Mouse (Mus musculus) neutrophil, adult 83 days (primary cell): Measurements from ENCODE around the gene Cyp21a1. TPM values are rescaled to one million over a fixed set of nuclear protein-coding genes. Genes with fewer than 3 reads are reported as not detected.

Experiments used
- total RNA-seq, 2 experiments: library from RNA; stranded (reverse); gene quantifications; one replicate each; pipeline ENCODE4 v1.2.4; 2023

Gene Cyp21a1
- not detected for total RNA-seq

DNA sequence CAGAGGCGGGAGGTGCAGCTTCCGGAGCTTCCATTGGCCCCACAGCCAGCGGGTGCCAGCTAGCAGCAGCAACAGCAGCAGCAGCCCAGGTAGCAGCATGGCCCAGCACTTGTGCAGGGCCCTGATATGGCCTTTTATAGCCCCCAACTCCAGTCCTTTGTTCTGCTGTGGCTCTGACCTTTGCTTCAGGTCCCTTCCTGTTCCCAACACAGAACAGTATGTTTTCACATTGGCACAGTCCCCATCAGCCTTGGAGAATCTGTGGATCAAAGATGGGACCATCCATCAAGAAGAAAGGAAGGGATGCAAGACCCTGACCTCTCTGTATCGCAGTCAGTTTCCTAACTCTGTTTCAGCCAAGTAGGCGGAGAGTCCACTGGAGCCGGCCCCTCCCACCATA, at the start of gene Cyp21a1:
Gene Cyp21a1 (minus strand): TSS at position 261 of the 400 bp plus-strand sequence.

DNA sequence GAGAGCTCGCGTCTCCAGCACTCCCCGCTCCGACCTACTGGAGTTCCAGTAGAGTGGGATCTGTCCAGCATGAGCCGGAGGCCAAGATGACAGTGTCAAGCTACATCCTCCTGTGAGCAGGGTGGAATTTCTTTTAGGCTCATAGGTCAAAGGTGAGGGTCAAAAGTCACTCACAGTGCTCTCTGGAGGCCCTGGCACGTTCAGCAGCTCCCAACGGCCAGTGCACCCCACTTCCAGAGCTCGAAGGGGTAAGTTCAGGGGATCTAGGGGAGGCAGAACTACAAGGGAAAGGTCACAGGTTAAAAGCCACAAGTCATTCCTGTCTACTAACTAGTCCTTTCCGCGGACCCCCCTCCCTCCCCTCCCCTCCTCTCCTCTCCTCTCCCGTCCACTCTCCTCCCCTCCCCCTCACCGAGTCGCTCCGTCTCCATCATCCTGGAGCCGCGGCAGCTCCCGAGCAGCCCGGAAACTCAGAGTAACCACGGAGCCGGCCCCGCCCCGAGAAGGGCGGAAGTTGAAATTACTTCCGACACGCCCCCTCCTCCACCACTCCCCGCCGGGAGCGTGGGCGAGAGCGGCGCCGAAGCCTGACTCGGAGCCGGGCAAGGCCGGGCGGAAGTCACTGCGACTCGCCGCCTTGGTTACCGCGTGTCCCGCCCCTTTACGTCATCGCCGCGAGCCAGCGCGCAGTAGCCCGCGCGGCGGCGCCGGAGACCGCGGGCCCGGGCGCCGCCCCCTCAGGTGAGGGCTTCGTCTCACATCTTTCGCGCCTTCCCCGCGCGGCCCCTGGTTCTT, 45.6 kb upstream of the Cyp21a1 start, which contains the start of the genes Skiv2l and Nelfe:
Gene Skiv2l (minus strand): TSS at position 489 of the 795 bp plus-strand sequence.
Gene Nelfe (plus strand): TSS at position 670 of the 795 bp plus-strand sequence.

DNA sequence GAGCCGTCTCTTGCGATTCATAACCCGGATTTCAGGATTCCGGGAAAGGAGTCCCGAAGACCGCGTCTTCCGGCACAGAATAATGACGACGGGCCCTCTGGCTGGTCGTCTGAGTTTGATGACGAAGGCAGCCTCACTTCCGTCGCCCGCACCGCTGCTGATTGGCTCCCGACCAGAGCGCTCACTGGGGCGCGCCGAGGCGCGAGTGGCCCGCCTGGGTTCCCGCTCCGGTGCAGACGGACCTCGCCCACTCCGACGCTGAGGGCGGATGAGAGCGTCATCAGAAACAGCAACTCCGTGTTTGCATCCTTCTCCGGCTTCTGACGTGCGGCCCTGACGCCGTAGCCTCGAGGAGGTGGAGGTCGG, 32.5 kb upstream of the Cyp21a1 start, which contains the start of the genes Stk19 and Dxo:
Gene Stk19 (minus strand): TSS at position 90 of the 366 bp plus-strand sequence.
Gene Dxo (plus strand): TSS at position 164 of the 366 bp plus-strand sequence.

Other genes with a start within 250 kb of the Cyp21a1 start
- 1 to 10 TPM; 1.0 to 1.5 TPM for gene Notch4, start 240.3 kb downstream of the Cyp21a1 start, total RNA-seq
- gene Gpsm3, start 214.8 kb downstream of the Cyp21a1 start, total RNA-seq: 100 to 1,000 TPM; 376 to 393 TPM
- 10 to 100 TPM; 94.8 to 99.9 TPM for gene Pbx2, start 213.3 kb downstream of the Cyp21a1 start, total RNA-seq
- gene Ager, start 206.7 kb downstream of the Cyp21a1 start, total RNA-seq: 1 to 10 TPM; 5.8 to 7.0 TPM
- 10 to 100 TPM; 38.2 to 39.0 TPM for gene Rnf5, start 200.9 kb downstream of the Cyp21a1 start, total RNA-seq
- 10 to 100 TPM; 55.4 to 56.5 TPM for gene Agpat1, start 200.3 kb downstream of the Cyp21a1 start, total RNA-seq
- 1 to 10 TPM; 5.0 to 5.5 TPM for gene Egfl8, start 188.6 kb downstream of the Cyp21a1 start, total RNA-seq
- gene Ppt2, start 176.1 kb downstream of the Cyp21a1 start, total RNA-seq: 10 to 100 TPM; 42.1 to 43.5 TPM
- gene Prrt1, start 175.0 kb downstream of the Cyp21a1 start, total RNA-seq: not detected
- gene Fkbpl, start 159.8 kb downstream of the Cyp21a1 start, total RNA-seq: 10 to 100 TPM; 13.6 to 18.7 TPM
- gene Atf6b, start 157.4 kb downstream of the Cyp21a1 start, total RNA-seq: 10 to 100 TPM; 59.5 to 60.4 TPM
- gene Tnxb, start 134.0 kb downstream of the Cyp21a1 start, total RNA-seq: under 1 TPM; 0.04 to 0.07 TPM
- gene C4b, start 60.7 kb downstream of the Cyp21a1 start, total RNA-seq: under 1 TPM; 0.29 to 0.59 TPM
- gene Stk19, start 32.4 kb upstream of the Cyp21a1 start, total RNA-seq: 10 to 100 TPM; 34.1 to 39.4 TPM
- gene Dxo, start 32.5 kb upstream of the Cyp21a1 start, total RNA-seq: 10 to 100 TPM; 49.0 to 49.1 TPM
- gene Skiv2l, start 45.6 kb upstream of the Cyp21a1 start, total RNA-seq: 10 to 100 TPM; 66.2 to 72.1 TPM
- gene Nelfe, start 45.8 kb upstream of the Cyp21a1 start, total RNA-seq: 10 to 100 TPM; 23.4 to 30.8 TPM
- 1 to 10 TPM; 1.6 to 1.8 TPM for gene Cfb, start 58.0 kb upstream of the Cyp21a1 start, total RNA-seq
- gene Zbtb12, start 74.9 kb upstream of the Cyp21a1 start, total RNA-seq: 1 to 10 TPM; 2.8 to 3.9 TPM
- gene Gm20547, start 77.5 kb upstream of the Cyp21a1 start, total RNA-seq: not detected
- gene C2, start 93.7 kb upstream of the Cyp21a1 start, total RNA-seq: under 1 TPM in 1 of 2 experiments, not detected in 1; 0.24 TPM
- 10 to 100 TPM; 68.7 to 71.8 TPM for gene Ehmt2, start 93.9 kb upstream of the Cyp21a1 start, total RNA-seq
- not detected for gene Slc44a4, start 109.9 kb upstream of the Cyp21a1 start, total RNA-seq
- gene Neu1, start 126.7 kb upstream of the Cyp21a1 start, total RNA-seq: 10 to 100 TPM; 60.2 to 63.2 TPM
- 100 to 1,000 TPM in 1 of 2 experiments, 10 to 100 TPM in 1; 58.3 to 134 TPM for gene Hspa1b, start 154.7 kb upstream of the Cyp21a1 start, total RNA-seq
- gene Gm20481, start 165.4 kb upstream of the Cyp21a1 start, total RNA-seq: not detected
- gene Hspa1a, start 167.6 kb upstream of the Cyp21a1 start, total RNA-seq: 100 to 1,000 TPM in 1 of 2 experiments, 10 to 100 TPM in 1; 86.4 to 244 TPM
- under 1 TPM in 1 of 2 experiments, not detected in 1; 0.20 TPM for gene Hspa1l, start 168.1 kb upstream of the Cyp21a1 start, total RNA-seq
- 10 to 100 TPM; 41.4 to 45.7 TPM for gene Lsm2, start 177.3 kb upstream of the Cyp21a1 start, total RNA-seq
- 10 to 100 TPM; 61.7 to 68.3 TPM for gene Vars, start 196.4 kb upstream of the Cyp21a1 start, total RNA-seq
- gene Vwa7, start 212.0 kb upstream of the Cyp21a1 start, total RNA-seq: under 1 TPM in 1 of 2 experiments, not detected in 1; 0.15 TPM
- gene Sapcd1, start 223.5 kb upstream of the Cyp21a1 start, total RNA-seq: 1 to 10 TPM; 1.3 to 2.1 TPM
- 10 to 100 TPM; 11.5 to 12.5 TPM for gene Msh5, start 242.2 kb upstream of the Cyp21a1 start, total RNA-seq
- 100 to 1,000 TPM; 262 to 285 TPM for gene Clic1, start 245.4 kb upstream of the Cyp21a1 start, total RNA-seq